Mouse (Mus musculus) liver, postnatal 0 days (tissue): ENCODE results near the gene Ssr2.

ENCODE experiments used
- CTCF ChIP-seq: sonication (generic); IDR thresholded peaks from 2 replicates; pipeline ENCODE4 v1.5.1; 2016; ENCODE audit warnings: antibody characterized with exemption, low read depth
- EP300 ChIP-seq: IDR thresholded peaks from 2 replicates; pipeline ENCODE4 v1.6.1; 2016; ENCODE audit warnings: antibody characterized with exemption, low read depth, mild to moderate bottlenecking

DNA sequence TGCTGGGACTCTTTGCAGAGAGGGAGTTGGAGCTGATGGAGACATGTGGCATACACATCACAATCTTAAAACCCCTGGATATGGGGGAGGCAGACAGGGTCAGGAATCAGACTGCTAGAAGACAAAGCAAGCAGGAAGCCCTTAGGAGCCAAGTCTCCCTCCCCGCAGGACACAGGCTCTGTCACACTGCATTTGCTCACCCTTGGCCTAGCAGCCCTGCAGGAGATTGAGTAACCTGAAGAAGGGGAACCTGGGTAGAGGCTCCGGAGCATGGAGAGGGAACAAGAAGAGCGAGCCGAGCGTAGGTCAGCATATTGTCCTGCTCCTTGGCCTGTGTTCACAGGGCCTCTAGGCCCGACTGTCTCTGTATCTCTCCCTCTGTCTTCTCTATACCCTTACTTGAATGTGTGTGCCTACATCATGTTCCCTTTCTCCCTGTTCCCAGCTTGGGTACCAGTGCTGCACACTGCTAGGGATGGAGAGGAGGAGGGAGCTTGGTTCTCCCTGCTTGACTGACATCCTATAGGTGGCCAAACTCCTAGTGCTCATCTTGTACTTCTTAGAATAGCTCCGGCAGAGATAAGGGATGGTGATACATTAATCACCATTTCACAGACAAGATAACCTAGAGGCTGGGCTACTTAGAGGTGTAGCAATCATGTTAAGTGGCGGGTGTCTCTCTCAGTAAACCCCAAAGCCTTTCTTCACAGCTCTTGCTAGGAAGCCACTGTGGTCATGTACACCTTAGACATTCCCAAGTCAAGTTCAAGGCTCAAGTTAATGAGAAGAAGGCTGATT is 42.6 kb downstream of the Ssr2 start:
- TF ChIP-seq CTCF (no peak), EP300 (no peak)
